Mouse (Mus musculus) kidney, postnatal 25 days (tissue): Measurements from ENCODE around the gene Mei1.

Experiments
- DNase-seq, 2 experiments: peaks; one replicate each; pipeline ENCODE4 v3.0.0; 2021; ENCODE audit warnings: mixed read lengths in 2 of 2

Gene Mei1

DNA sequence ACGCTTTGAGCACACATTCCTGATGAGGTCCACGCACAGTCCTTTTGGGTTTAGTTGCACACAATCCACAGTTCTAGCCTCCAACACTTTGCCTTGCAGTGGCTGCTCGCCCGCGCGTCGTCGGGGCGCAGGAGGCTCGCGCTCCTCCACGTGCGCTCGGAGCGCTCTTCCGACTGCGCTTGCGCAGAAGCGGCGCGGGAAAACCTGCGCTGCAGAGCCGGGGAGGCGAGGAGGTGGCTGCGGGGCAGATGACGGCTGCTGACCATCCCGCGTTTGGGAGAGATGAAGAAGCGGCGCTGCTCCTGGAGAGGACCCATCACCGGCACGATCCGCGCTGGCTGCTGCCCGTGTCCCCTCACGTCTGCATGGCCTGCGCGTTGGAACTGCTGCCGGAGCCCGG, at the start of gene Mei1:
Mei1 (plus strand) TSS at position 99 of the 400 bp plus-strand sequence.
- no peak for DNase-seq

DNA sequence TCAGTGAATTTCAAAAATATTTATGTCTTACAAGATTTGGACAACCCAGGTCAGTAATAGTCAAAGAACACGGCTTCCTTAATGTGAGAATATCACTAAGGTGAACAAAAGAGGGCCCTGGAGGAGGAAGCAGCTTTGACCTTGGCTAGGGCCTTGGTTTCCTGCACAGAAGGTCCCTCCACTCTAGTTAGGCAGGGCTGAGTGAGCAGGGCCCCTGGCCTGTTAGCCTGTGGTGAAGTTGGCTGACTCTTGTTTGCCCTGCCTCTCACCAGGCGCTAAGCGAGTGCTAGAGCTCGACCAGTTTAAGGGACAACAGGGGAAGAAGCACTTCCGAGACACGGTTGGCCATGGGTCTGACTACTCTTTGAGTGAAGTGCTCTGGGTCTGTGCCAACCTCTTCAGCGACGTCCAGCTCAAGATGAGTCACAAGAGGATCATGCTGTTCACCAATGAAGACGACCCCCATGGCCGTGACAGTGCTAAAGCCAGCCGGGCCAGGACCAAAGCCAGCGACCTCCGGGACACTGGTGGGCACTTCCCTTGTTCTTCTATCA, 47.2 kb upstream of the Mei1 start:
- DNase-seq = no peak

DNA sequence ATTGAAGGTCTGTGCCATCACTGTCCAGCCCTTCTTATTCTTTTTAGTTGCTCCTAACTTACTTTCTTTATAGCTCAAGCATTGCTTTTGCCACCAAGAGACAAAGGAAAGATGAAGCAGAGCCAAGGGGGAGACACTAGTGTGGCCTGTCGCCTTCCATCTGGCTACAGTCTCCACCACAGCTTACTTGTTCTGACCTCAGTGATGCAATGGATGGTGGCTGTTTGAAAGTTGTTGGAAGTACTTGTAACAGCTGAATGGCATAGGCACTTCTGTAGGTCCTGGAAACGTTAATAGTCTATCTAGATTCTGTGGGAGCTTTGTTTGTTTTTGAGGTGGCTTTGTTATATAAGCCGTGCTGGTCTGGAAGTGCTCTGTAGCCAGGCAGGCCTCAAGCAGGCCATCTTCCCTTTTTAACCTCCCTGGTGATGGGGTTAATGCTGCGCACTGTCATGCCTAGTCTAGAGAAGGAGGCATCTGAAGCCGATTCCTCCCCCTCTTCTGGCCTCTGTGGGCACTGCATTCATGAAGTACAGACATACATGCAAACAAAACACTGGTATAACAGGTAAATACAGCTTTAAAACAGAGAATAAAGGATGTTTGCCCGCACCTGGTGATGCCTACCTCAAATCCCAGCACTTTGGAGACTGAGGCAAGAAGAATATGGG, 45.7 kb upstream of the Mei1 start:
- no peak for DNase-seq

DNA sequence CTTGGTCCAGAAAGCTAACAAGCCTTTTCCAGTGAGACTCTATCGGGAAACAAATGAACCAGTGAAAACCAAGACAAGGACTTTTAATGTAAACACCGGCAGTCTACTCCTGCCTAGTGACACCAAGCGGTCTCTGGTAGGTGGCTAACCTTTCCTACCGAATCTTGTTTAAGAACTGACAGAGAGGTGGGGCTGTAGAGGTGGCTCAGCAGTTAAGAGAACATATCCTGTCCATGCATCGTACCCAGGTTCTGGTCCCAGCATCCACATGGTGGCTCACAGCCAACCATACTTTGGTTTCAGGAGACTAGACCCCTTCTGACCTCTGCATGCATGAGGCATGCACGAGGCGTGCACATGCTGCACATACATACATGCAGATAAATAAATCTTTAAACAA, 42.5 kb upstream of the Mei1 start:
- DNase-seq = no peak

DNA sequence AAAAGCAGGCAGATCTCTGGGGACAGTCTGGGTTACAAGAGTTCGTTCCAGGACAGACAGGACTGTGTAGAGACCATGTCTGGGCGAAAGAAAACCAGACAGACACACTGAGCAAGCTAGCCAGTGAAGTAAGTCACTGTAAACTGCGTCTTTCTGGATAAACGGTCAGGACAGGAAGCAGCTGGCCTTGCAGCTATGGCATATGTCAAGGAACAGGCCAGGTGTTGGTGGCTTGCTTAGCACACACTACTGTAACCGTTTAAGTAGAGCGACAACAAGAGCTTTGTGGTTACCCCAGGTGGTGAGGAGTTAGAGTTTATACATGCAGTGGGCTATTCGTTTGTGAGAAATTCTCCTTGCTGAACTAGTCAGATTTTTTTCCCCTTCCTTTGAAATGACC, 42.1 kb upstream of the Mei1 start:
- DNase-seq = no peak

DNA sequence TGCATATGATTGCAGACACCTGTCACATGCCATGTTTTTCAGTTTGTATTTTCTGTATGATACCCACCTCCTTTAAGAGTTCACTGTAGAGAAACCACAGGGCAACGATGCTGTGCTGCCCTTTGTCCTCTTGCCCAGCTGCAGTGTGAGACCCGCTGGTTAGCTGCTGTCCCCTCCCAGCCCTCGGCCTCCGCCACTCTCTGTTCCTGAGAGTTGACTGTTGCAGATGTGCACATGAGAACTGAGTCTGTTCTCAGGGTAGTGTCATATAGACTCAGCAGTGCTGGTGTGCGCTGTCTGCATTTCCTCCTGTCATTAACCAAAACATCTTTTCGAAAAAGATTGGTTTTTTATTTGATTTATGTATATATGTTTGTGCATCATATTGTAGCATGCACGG, 37.4 kb upstream of the Mei1 start:
- no peak for DNase-seq

DNA sequence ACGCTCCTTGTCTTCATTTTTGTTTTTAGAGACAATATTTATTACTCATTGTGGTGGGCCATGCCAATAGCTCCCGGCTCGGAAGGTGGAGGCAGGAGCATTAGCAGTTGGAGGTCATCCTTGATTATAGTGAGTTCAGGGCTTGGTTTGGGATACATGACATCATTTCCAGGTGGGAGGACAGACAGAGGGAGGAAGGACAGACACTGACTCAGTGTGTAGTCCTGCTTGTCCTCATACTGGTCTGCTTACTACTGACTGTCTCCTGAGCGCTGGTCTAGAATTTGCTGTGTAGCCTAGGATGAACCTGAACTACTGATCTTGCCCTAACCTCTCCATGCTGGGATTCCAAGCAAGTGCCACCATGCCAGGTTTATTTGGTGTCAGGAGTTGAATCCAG, 36.0 kb upstream of the Mei1 start, which contains the start of gene Desi1:
Desi1 (minus strand) TSS at position 101 of the 400 bp plus-strand sequence.
- no peak for DNase-seq

DNA sequence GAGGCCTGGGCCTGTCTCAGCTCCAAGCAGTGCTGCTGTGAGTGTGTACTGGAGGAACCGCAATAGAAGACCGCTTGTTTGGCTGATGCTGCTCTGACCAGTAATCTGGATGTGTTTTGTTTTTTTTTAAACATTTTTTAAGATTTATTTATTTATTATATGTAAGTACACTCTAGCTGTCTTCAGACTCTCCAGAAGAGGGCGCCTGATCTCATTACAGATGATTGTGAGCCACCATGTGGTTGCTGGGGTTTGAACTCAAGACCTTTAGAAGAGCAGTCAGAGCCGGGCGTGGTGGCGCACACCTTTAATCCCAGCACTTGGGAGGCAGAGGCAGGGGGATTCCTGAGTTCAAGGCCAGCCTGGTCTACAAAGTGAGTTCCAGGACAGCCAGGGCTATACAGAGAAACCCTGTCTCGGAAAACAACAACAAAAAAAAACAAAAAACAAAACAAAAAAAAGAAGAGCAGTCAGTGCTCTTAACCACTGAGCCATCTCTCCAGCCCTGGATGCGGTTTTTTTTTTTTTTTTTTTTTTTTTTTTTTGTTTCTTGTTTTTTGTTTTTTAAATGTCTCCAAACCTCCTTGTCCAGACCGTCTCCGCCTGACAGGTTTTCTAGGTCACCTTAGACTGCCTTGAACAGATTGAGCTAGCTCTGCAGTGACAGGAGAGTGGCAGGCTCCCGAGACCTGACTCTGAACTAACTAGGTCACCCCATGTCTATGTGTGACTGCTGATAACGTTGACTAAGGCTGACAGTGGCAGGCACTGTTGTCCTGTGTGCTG, 33.7 kb upstream of the Mei1 start:
- peak in 1 of 2 experiments; percentile 49 for DNase-seq

DNA sequence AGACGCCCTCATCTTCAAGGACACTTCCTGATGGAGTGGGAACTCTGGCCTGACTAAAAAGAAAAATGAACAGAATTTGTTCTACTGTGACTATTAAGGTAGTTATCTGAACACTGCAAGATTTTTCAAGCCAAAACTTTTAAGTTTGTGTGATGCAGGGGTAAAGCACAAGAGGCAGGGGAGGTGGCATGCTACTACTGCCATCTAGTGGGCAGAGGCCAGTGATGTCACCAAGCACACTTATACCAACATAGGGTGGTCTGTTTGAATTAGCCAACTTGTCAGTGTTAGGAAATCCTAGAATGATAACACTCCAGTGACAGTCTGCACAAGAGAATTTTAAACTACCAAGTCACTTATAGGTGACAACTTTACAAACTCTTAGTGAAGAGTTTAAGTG, 29.1 kb upstream of the Mei1 start:
- peak; percentile 51 to 58 for DNase-seq

DNA sequence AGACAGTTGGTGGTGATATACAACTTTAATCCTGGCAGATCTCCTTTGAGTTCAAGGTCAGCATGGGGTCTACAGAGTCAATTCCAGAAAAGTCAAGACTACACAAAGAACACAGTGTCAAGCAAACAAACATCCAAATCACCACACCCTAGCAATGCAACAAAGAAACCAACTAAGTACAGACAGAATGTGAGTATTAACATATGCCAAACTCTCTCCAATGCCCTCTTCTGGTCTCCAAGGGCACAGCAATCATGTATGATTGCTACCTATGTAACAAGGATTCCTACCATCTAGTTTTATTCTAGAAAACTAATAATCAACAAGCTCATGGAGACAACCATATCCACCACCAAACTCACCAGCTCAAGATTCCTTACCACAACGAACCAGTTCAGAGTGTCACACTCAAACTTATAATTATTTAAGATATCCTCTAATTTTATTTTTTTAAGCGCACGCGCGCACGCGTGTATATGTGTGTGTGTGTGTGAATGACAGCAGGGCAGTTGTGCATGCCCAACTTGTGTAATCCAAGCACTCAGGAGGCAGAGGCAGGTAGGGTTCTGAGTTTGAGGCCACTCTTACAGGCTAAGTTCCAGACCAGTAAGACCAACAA, 25.5 kb upstream of the Mei1 start:
- peak in 1 of 2 experiments; percentile 24 for DNase-seq

DNA sequence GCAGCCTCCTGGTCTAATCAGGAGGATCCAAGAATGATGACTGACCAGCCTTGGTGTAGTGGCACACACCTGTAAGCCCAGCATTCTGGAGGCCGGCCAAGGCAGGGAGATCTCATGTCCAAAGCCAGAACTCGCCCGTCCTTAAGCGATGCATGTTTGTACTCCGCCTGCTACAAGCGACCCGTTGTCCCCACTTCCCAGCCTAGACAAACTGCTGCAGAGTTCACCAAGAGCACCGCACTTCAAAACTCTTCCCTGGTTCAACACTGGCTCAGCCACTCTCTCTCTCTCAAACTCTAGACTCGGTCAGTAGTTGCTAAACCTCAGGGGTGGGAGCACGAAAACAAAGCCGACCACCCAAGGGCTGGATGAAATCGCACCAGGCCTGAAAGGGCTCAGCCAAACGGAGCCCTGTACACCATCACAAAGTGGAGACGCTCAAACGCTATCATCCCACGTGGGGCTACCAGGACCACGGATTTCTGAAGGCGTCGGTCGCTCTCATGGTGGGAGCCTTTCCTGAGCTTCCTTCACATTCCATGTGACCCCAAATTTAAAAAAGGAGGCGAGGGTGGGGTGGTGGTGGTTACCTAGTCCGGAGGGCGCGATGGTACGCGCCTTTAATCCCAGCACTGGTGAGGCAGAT, 23.4 kb upstream of the Mei1 start:
- DNase-seq = peak; percentile 44 to 65

DNA sequence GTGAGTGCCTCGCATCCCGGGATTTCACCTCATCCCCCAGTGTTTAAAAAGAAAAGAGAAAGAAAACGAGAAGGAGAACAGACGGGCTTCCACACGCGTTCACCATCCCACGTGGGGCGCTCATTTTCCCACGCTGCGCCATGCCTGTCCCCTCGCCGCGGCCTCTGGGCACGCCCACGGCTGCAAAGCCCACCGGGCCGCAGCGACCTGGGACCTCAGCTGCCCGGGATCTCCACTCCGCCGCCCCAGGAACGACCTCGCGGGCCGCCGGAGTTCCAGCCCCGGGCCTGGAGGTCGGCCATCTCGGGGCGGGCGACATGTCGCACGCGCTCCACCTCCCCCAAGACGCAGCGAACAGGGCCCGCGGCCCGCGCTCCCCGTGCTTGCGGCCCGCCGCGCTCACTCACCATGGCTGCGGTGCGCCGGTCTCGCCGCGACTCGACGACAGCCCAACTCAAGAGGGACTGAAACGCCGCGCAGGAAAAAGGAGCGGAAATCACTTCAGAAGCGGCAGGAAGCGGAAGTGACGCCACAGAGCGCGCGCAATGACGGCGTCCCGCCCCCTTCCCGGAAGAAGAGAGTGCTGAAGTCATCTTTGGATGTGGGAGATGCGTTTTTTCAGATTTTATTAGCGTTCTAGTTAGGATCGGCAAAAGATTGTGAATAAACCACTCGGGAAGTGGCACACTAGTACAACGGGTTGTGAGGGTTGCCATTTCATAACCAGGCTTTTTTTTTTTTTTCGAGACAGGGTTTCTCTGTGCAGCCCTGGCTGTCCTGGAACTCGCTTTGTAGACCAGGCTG, 22.5 kb upstream of the Mei1 start, which contains the start of gene Snu13:
Snu13 (minus strand) TSS at position 519 of the 804 bp plus-strand sequence.
- peak; percentile 94 to 95 for DNase-seq

DNA sequence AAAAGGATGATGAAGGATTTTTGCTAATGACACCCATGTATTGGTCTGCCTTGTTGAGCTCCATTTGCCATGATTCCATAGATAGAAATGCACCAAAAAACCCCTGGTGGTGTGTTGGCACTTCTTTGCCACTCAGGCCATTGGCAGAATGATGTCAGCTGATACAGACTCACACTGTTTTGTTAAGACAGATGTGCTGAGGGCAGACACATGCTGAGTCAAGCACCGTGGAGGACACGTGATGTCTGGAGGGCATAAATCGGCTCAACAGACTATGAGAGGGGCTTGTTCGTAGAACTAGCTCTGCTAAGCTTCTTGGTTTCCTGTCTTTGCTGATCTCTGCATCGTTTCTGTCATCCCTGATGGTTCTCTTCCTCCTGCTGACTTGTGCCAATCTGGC, 17.3 kb upstream of the Mei1 start:
- DNase-seq = no peak

DNA sequence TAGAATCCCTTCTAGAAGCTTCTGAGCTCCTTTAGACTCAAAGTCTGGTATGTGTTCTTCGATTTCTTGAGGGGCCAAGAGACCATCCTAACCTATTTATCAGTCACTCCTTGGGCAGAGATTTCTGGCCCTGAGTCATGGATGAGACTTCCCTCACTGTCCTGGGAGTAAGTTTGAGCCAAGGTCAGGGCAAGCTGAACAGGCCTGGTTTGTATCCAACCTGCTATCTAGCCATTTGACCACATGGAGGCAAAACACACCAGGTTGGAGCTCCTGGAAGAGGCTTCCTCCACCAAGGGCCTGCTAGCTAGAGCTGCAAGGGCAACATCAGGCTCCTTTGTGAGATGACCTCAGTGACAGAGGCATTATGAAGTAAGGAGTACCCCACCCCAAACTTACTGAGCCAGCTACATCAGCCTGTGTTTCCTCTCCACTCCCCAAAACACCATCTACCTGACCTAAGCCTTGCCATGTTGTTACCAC, 11.0 kb upstream of the Mei1 start, which contains the start of gene 4930407I10Rik:
4930407I10Rik (plus strand) TSS at position 433 of the 483 bp plus-strand sequence.
- no peak for DNase-seq

DNA sequence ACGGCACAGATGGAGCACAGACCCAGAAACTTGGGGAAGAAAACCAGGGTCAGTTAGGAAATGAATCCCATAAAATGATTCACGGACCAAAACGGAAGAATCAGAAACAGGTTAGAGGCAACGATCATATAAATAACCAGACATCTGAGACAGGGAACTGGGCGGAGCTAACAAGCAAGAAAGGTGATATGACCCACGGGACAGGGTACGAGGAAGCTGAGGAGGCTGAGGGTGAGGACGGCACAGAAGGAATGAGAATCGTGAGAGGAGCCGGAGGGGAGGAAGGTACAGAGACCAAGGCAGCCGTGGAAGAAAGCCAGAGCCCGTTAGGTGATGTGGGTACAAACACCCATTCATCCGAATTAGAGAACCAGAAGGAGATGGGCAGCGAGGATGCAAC, 5.9 kb upstream of the Mei1 start:
- DNase-seq = no peak

DNA sequence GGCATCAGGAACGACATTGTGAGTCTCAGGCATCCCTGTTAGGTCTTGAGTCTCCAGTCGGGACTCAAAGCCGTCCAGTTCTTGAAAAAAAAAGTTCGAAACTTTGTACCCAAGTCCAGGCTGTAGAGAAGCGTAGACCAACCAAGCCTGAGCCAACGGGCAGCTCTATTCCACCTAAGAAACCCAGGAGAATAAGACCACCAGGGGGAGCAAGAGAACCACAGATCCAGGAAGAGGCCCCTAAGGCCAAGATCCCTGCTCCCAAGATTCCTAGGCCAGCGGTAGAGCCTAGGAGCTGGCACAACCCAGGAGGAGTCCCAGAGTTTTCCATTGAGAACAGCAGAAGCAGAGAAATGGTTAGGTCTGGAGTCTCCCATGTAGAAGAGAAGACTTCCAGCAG, 4.3 kb upstream of the Mei1 start:
- peak; percentile 75 to 88 for DNase-seq

DNA sequence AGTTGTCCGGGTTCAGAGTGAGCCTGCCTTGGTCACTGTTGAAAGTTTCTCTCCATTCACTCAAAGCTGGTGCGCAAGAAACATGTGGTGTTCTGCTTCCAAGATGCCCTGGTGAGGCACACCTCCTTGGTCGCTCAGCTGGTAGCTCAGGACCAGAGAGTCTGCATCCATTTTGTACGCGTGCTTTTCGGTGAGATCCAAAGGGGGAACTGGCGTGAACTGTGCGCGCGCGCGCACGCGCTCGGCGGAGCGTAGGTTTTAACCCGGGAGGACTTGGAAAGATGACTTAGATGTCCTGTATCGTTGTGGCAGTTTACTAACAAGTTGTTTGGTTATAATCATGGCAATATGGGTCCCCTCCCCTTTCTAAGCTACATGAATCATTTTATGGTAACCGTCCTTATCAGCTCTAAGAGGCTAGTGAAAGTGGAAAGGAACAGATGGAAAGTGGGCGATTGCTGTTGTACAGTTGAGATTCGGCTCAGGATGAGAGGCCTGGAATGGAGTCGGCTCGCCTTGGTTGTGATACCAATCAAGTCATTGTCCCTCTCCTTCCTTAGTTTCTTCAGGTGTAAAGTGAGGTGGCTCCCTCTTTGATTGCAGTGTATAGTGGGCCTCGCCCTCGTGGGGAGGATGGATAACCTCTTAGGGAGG, 2.1 kb downstream of the Mei1 start:
- DNase-seq = no peak

DNA sequence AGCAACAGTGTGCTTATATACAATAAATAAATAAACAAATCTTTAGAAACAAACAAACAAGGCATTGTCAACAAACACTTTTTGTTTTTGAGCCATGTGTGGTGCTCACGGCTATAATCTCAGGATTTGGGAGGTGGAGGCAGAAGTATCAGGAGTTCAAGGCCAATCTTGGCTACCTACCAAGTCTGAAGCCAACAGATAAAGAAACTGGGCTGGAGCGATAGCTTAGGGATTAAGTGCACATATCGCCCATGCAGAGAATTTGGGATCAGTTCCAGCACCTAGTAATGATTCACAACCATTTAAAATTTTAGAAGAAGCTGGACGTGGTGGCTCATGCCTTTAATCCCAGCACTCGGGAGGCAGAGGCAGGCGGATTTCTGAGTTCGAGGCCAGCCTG, 3.7 kb downstream of the Mei1 start:
- DNase-seq = no peak

DNA sequence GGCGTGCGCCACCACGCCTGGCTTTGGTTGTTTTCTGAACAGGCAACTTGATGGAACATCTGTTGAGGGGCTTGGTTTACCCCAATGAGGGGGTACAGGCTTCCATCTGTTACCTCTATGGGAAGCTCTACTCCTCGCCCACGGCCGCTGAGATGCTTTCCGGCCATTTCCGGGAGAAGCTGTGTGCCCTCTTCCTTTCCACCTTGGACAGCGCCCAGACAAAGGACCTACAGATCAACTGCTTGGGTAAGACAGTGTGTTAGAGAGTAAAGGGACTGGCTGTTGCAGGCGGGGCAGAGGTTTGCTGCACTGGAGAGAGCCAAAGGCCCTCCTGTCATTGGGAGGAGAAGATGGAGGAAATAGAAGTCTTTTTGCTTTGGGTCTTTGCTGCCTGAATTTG, 10.1 kb downstream of the Mei1 start:
- DNase-seq = no peak

DNA sequence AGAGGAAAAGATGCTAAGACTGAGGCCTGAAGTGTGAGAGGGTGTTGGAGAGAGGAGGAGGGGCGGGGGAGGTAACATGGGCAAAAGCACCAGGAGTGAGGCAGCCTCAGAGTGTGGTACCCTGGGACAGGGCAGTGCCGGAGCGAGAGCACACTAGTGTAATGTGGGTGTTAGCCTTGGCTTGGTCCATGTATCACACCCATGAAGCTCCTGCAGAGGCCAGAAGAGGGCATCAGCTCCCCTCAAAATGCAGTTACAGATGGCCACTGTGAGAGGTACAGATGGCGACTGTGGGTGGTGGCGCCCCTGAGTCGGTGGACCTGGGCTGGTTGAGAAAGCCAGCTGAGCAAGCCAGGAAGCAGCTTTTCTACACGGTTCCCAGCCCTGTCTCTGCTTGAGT, 11.4 kb downstream of the Mei1 start:
- peak in 1 of 2 experiments; percentile 11 for DNase-seq

DNA sequence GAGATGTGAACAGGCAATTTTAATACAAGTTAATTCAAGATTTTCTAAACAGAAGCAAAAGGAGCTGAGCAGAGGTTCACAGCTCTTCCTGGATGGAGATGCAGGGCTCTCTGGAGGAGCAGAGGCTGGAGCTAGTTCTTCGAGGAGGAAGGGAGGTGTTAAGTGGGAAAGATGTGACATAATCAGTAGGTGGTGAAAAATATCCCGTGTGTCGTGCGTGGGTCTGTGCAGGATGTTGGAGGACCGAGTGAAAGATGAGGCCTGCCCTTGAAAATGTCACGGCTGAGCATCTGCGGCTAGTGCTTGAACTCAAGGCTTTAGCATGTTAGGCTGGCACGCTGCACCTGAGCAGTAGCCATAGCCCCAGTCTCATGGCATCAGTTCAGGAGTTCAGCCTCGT, 15.8 kb downstream of the Mei1 start:
- no peak for DNase-seq
